Mouse (Mus musculus): ENCODE measurements around the gene Izumo4. TPM values are rescaled to one million over a fixed set of nuclear protein-coding genes. Genes with fewer than 3 reads are reported as not detected.

The Izumo4 gene
- polyA plus RNA-seq, 1 experiment from 2014 or later, result 4.8 TPM

GRCm38 (mm10) chr10:80695186-80695585 lies 6.8 kb upstream of the Izumo4 start:
- no peak overlapping the region for H3K9ac ChIP-seq (replicated peaks; ENCODE audit: low read length)
- no peaks in the 10 kb centered on the region for H3K4me1 ChIP-seq (ENCODE audit: control insufficient read depth, insufficient read depth, low read length)
- DNase-seq (ENCODE audit: low spot score) (no peak), ATAC-seq (replicated peaks; ENCODE audit: insufficient number of reproducible peaks, low FRiP score, low TSS enrichment, low read depth) (no peak)
- H3K4me2 ChIP-seq (ENCODE audit: low read depth, low read length), result no peak overlapping the region
- no peaks in the 10 kb centered on the region; the same call in 1 of the 2 replicates for H3K36me3 ChIP-seq (replicated peaks; ENCODE audit: control insufficient read depth, insufficient read depth, low read depth, low read length)
- WGBS, result 84% methylated on average over 2 of the region's 2 CpGs
- no peak overlapping the region for H3K27ac ChIP-seq (replicated peaks; ENCODE audit: low read depth, low read length)
- H3K27me3 ChIP-seq (ENCODE audit: control insufficient read depth, insufficient read depth, low read length), result no peaks in the 10 kb centered on the region
- no peak overlapping the region for H3K4me3 ChIP-seq (ENCODE audit: low read depth, low read length)
- no peaks in the 10 kb centered on the region for H3K9me3 ChIP-seq (replicated peaks; ENCODE audit: control insufficient read depth, low read length)

GRCm38 (mm10) chr10:80695801-80696501 lies 6.0 kb upstream of the Izumo4 start:
- no peaks in the 10 kb centered on the region for H3K4me1 ChIP-seq (ENCODE audit: control insufficient read depth, insufficient read depth, low read length)
- H3K4me3 ChIP-seq (ENCODE audit: low read depth, low read length), result no peak overlapping the region
- H3K9ac ChIP-seq (replicated peaks; ENCODE audit: low read length), result no peak overlapping the region
- WGBS, result 79% methylated on average over 10 of the region's 10 CpGs
- DNase-seq (ENCODE audit: low spot score) (no peak), ATAC-seq (replicated peaks; ENCODE audit: insufficient number of reproducible peaks, low FRiP score, low TSS enrichment, low read depth) (no peak)
- H3K4me2 ChIP-seq (ENCODE audit: low read depth, low read length), result no peak overlapping the region
- H3K9me3 ChIP-seq (replicated peaks; ENCODE audit: control insufficient read depth, low read length), result no peaks in the 10 kb centered on the region
- H3K27me3 ChIP-seq (ENCODE audit: control insufficient read depth, insufficient read depth, low read length), result no peaks in the 10 kb centered on the region
- no peaks in the 10 kb centered on the region; the same call in 1 of the 2 replicates for H3K36me3 ChIP-seq (replicated peaks; ENCODE audit: control insufficient read depth, insufficient read depth, low read depth, low read length)
- no peak overlapping the region for H3K27ac ChIP-seq (replicated peaks; ENCODE audit: low read depth, low read length)

GRCm38 (mm10) chr10:80696502-80697392 lies 5.2 kb upstream of the Izumo4 start:
- no peaks in the 10 kb centered on the region for H3K4me1 ChIP-seq (ENCODE audit: control insufficient read depth, insufficient read depth, low read length)
- ATAC-seq (replicated peaks; ENCODE audit: insufficient number of reproducible peaks, low FRiP score, low TSS enrichment, low read depth) (no peak), DNase-seq (ENCODE audit: low spot score) (no peak)
- H3K27ac ChIP-seq (replicated peaks; ENCODE audit: low read depth, low read length), result no peak overlapping the region
- H3K27me3 ChIP-seq (ENCODE audit: control insufficient read depth, insufficient read depth, low read length), result no peaks in the 10 kb centered on the region
- H3K9me3 ChIP-seq (replicated peaks; ENCODE audit: control insufficient read depth, low read length), result no peaks in the 10 kb centered on the region
- no peaks in the 10 kb centered on the region for H3K36me3 ChIP-seq (replicated peaks; ENCODE audit: control insufficient read depth, insufficient read depth, low read depth, low read length)
- 60% methylated on average over 11 of the region's 12 CpGs for WGBS
- H3K4me2 ChIP-seq (ENCODE audit: low read depth, low read length), result no peak overlapping the region
- no peak overlapping the region for H3K4me3 ChIP-seq (ENCODE audit: low read depth, low read length)
- H3K9ac ChIP-seq (replicated peaks; ENCODE audit: low read length), result 0 out of 2 replicates have a peak overlapping the region, but pooled peaks have one; percentile 11

GRCm38 (mm10) chr10:80697393-80697787 lies 4.6 kb upstream of the Izumo4 start:
- ATAC-seq (replicated peaks; ENCODE audit: insufficient number of reproducible peaks, low FRiP score, low TSS enrichment, low read depth) (no peak), DNase-seq (ENCODE audit: low spot score) (no peak)
- 93% methylated on average over 8 of the region's 8 CpGs for WGBS
- no peaks in the 10 kb centered on the region for H3K27me3 ChIP-seq (ENCODE audit: control insufficient read depth, insufficient read depth, low read length)
- H3K9me3 ChIP-seq (replicated peaks; ENCODE audit: control insufficient read depth, low read length), result no peaks in the 10 kb centered on the region
- H3K9ac ChIP-seq (replicated peaks; ENCODE audit: low read length), result no peak overlapping the region
- no peak overlapping the region for H3K4me2 ChIP-seq (ENCODE audit: low read depth, low read length)
- H3K36me3 ChIP-seq (replicated peaks; ENCODE audit: control insufficient read depth, insufficient read depth, low read depth, low read length), result no peaks in the 10 kb centered on the region
- H3K4me1 ChIP-seq (ENCODE audit: control insufficient read depth, insufficient read depth, low read length), result no peaks in the 10 kb centered on the region
- H3K27ac ChIP-seq (replicated peaks; ENCODE audit: low read depth, low read length), result no peak overlapping the region
- no peak overlapping the region for H3K4me3 ChIP-seq (ENCODE audit: low read depth, low read length)

- no peaks in the 10 kb centered on the region for H3K27me3 ChIP-seq (ENCODE audit: control insufficient read depth, insufficient read depth, low read length)
- H3K9ac ChIP-seq (replicated peaks; ENCODE audit: low read length), result no peak overlapping the region
- no peaks in the 10 kb centered on the region for H3K9me3 ChIP-seq (replicated peaks; ENCODE audit: control insufficient read depth, low read length)
- H3K27ac ChIP-seq (replicated peaks; ENCODE audit: low read depth, low read length), result no peak overlapping the region
- H3K4me1 ChIP-seq (ENCODE audit: control insufficient read depth, insufficient read depth, low read length), result no peaks in the 10 kb centered on the region
- DNase-seq (ENCODE audit: low spot score) (no peak), ATAC-seq (replicated peaks; ENCODE audit: insufficient number of reproducible peaks, low FRiP score, low TSS enrichment, low read depth) (no peak)
- no peaks in the 10 kb centered on the region for H3K36me3 ChIP-seq (replicated peaks; ENCODE audit: control insufficient read depth, insufficient read depth, low read depth, low read length)
- no peak overlapping the region for H3K4me3 ChIP-seq (ENCODE audit: low read depth, low read length)
- no peak overlapping the region for H3K4me2 ChIP-seq (ENCODE audit: low read depth, low read length)
- 88% methylated on average over 9 of the region's 9 CpGs for WGBS
Measured at GRCm38 (mm10) chr10:80697812-80698211, 4.2 kb upstream of the Izumo4 start.

GRCm38 (mm10) chr10:80698605-80699004 lies 3.4 kb upstream of the Izumo4 start:
- Histone ChIP-seq H3K4me3 (ENCODE audit: low read depth, low read length) (no peak overlapping the region), H3K27me3 (ENCODE audit: control insufficient read depth, insufficient read depth, low read length) (no peaks in the 10 kb centered on the region), H3K9ac (replicated peaks; ENCODE audit: low read length) (no peak overlapping the region), H3K4me2 (ENCODE audit: low read depth, low read length) (0 out of 2 replicates have a peak overlapping the region, but pooled peaks have one; percentile 7), H3K9me3 (replicated peaks; ENCODE audit: control insufficient read depth, low read length) (no peaks in the 10 kb centered on the region), H3K36me3 (replicated peaks; ENCODE audit: control insufficient read depth, insufficient read depth, low read depth, low read length) (no peaks in the 10 kb centered on the region), H3K27ac (replicated peaks; ENCODE audit: low read depth, low read length) (no peak overlapping the region), H3K4me1 (ENCODE audit: control insufficient read depth, insufficient read depth, low read length) (peaks cover 4% of the 10 kb centered on the region; the same call in 1 of the 2 replicates)
- 89% methylated on average over 9 of the region's 9 CpGs for WGBS
- no peak for ATAC-seq (replicated peaks; ENCODE audit: insufficient number of reproducible peaks, low FRiP score, low TSS enrichment, low read depth)
- DNase-seq (ENCODE audit: low spot score), result no peak

GRCm38 (mm10) chr10:80700038-80700504 lies 1.9 kb upstream of the Izumo4 start:
- H3K27ac ChIP-seq (replicated peaks; ENCODE audit: low read depth, low read length), result no peak overlapping the region
- H3K4me3 ChIP-seq (ENCODE audit: low read depth, low read length), result no peak overlapping the region
- peaks cover 5% of the 10 kb centered on the region; the same call in 1 of the 2 replicates for H3K4me1 ChIP-seq (ENCODE audit: control insufficient read depth, insufficient read depth, low read length)
- no peak overlapping the region for H3K4me2 ChIP-seq (ENCODE audit: low read depth, low read length)
- no peaks in the 10 kb centered on the region for H3K27me3 ChIP-seq (ENCODE audit: control insufficient read depth, insufficient read depth, low read length)
- 86% methylated on average over 7 of the region's 7 CpGs for WGBS
- H3K36me3 ChIP-seq (replicated peaks; ENCODE audit: control insufficient read depth, insufficient read depth, low read depth, low read length), result no peaks in the 10 kb centered on the region
- no peak overlapping the region for H3K9ac ChIP-seq (replicated peaks; ENCODE audit: low read length)
- no peaks in the 10 kb centered on the region for H3K9me3 ChIP-seq (replicated peaks; ENCODE audit: control insufficient read depth, low read length)
- DNase-seq (ENCODE audit: low spot score), result no peak
- no peak for ATAC-seq (replicated peaks; ENCODE audit: insufficient number of reproducible peaks, low FRiP score, low TSS enrichment, low read depth)

Measured in embryonic facial prominence, embryonic 11.5 days (tissue).